Mouse (Mus musculus) neural tube, embryonic 11.5 days (tissue): ENCODE results near the gene Hist1h2bq. TPM values are rescaled to one million over a fixed set of nuclear protein-coding genes. Genes with fewer than 3 reads are reported as not detected.
"Not testable (repeated sequence)": the region's sequence is repeated elsewhere in the genome, so short reads cannot be mapped to it uniquely, and the experiment has no call there.

Experiments
- ATAC-seq: fragments of 200-750 bp; cut with Nextera tagmentation; 2 replicates; pipeline ENCODE4 v1.8.0; 2017; ENCODE audit warnings: moderate number of reproducible peaks, mild to moderate bottlenecking, moderate TSS enrichment, moderate library complexity; ENCODE audit not compliant: insufficient read depth, low FRiP score, low TSS enrichment
- DNase-seq: peaks from one replicate; pipeline ENCODE4 v3.0.0-alpha.2; 2015; ENCODE audit warnings: low spot score
- H3K27ac ChIP-seq: fragments of 300-500 bp; sonication (generic); 2 replicates; pipeline ENCODE4 v1.5.1; 2014; ENCODE audit warnings: low read depth, mild to moderate bottlenecking, low read length
- H3K27me3 ChIP-seq: fragments of 300-500 bp; sonication (generic); 2 replicates; pipeline ENCODE4 v1.6.1; 2014; ENCODE audit warnings: mild to moderate bottlenecking, low read length, mixed read lengths; ENCODE audit not compliant: control insufficient read depth, insufficient read depth
- H3K36me3 ChIP-seq: fragments of 300-500 bp; sonication (generic); 2 replicates; pipeline ENCODE4 v1.6.1; 2014; ENCODE audit warnings: mild to moderate bottlenecking, low read length, moderate library complexity, mixed read lengths; ENCODE audit not compliant: control insufficient read depth, insufficient read depth
- H3K4me1 ChIP-seq: fragments of 300-500 bp; sonication (generic); 2 replicates; pipeline ENCODE4 v1.6.1; 2014; ENCODE audit warnings: low read length, mixed read lengths; ENCODE audit not compliant: control insufficient read depth, insufficient read depth
- H3K4me2 ChIP-seq: fragments of 300-500 bp; sonication (generic); 2 replicates; pipeline ENCODE4 v1.6.1; 2014; ENCODE audit warnings: low read depth, mild to moderate bottlenecking, moderate library complexity
- H3K4me3 ChIP-seq: fragments of 300-500 bp; sonication (generic); 2 replicates; pipeline ENCODE4 v1.5.1; 2014; ENCODE audit warnings: low read depth, low read length
- H3K9ac ChIP-seq: fragments of 300-500 bp; sonication (generic); 2 replicates; pipeline ENCODE4 v1.6.1; 2014; ENCODE audit warnings: mild to moderate bottlenecking, low read length
- H3K9me3 ChIP-seq: fragments of 300-500 bp; sonication (generic); 2 replicates; pipeline ENCODE4 v1.6.1; 2016; ENCODE audit warnings: low read length; ENCODE audit not compliant: control insufficient read depth
- WGBS: fragments of 180-500 bp; shearing (Covaris S2); extraction: QIAGEN DNeasy Blood & Tissue Kit; methylation state at CpG from one replicate; pipeline ENCODE4 v1.1.7; 2014; 5-methylcytosine and 5-hydroxymethylcytosine counted together
- polyA plus RNA-seq: library from polyadenylated mRNA; unstranded; fragments of >200 nt; fragmentation: Nextera tagmentation; extraction: Ambion mirVana; gene quantifications from 2 replicates; pipeline ENCODE4 v1.2.1, GENCODE M21; 2014

Hist1h2bq gene
- polyA plus RNA-seq, 1 experiment from 2014 or later: 20.3 TPM

GRCm38 (mm10) chr13:21797163-21797562, 12.8 kb downstream of the Hist1h2bq start:
- H3K36me3 ChIP-seq, H3K9ac ChIP-seq, H3K4me3 ChIP-seq, H3K4me1 ChIP-seq, DNase-seq, H3K9me3 ChIP-seq, H3K27ac ChIP-seq, ATAC-seq, H3K4me2 ChIP-seq, H3K27me3 ChIP-seq: not testable (repeated sequence)

GRCm38 (mm10) chr13:21795584-21795983, 14.4 kb downstream of the Hist1h2bq start:
- H3K4me3 ChIP-seq: no peak overlapping the region
- no peak overlapping the region for H3K27ac ChIP-seq
- H3K9ac ChIP-seq: no peak overlapping the region
- H3K4me1 ChIP-seq: peaks cover 5% of the 10 kb centered on the region; the same call in 1 of the 2 replicates
- H3K9me3 ChIP-seq: no peaks in the 10 kb centered on the region
- H3K4me2 ChIP-seq: no peak overlapping the region
- H3K36me3 ChIP-seq: no peaks in the 10 kb centered on the region
- peak; percentile 4 for DNase-seq
- H3K27me3 ChIP-seq: no peaks in the 10 kb centered on the region
- ATAC-seq: no peak
- WGBS: 93% methylated on average over 7 of the region's 7 CpGs

DNA sequence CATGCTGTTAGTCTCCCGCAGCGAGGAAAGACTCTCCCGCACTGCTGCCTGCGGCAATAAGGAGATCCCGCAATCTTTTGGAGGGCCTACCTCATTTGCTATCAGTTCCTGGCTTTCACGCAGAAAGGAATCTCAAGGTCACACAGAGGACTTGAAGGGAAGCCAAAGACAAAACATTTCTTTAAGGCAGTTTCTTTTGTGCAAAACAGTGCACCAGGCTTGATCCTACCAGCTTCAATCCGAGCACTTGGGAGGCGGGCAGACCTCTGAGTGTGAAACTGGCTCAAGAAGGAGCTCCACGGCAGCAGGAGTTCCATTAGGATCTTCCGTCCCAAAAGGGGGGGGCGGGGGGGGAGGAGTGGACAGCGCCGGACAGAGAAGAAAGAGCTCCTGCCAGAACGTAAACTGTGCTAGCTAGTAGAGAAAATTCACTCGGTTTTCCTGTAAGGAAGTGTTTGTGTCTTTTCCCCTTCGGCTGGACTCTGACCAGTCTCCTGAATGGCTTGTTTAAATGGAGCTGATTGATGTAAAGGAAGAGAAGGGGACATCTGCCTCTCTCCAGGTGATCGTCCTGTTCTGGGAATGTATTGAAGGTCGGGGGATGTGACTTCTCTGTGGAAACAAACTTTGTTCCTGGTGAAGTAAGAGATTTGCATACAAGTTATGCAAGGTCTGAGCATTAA, 19.3 kb downstream of the Hist1h2bq start:
- 5% methylated on average over 18 of the region's 18 CpGs for WGBS
- no peak for ATAC-seq
- peak overlapping the region; percentile 25 for H3K4me2 ChIP-seq
- no peak overlapping the region for H3K27ac ChIP-seq
- no peaks in the 10 kb centered on the region for H3K27me3 ChIP-seq
- H3K4me1 ChIP-seq: peaks cover 9% of the 10 kb centered on the region; the same call in 1 of the 2 replicates
- peak; percentile 19 for DNase-seq
- no peaks in the 10 kb centered on the region for H3K36me3 ChIP-seq
- no peak overlapping the region for H3K4me3 ChIP-seq
- no peaks in the 10 kb centered on the region for H3K9me3 ChIP-seq
- peak overlapping the region; percentile 11 for H3K9ac ChIP-seq

GRCm38 (mm10) chr13:21789925-21790324, 20.1 kb downstream of the Hist1h2bq start:
- Histone ChIP-seq H3K9me3 (no peaks in the 10 kb centered on the region), H3K27ac (no peak overlapping the region), H3K4me2 (no peak overlapping the region), H3K4me3 (no peak overlapping the region), H3K36me3 (no peaks in the 10 kb centered on the region), H3K27me3 (no peaks in the 10 kb centered on the region), H3K9ac (no peak overlapping the region), H3K4me1 (peaks cover 9% of the 10 kb centered on the region; the same call in 1 of the 2 replicates)
- ATAC-seq (no peak), DNase-seq (no peak)
- 63% methylated on average over 6 of the region's 6 CpGs for WGBS

DNA sequence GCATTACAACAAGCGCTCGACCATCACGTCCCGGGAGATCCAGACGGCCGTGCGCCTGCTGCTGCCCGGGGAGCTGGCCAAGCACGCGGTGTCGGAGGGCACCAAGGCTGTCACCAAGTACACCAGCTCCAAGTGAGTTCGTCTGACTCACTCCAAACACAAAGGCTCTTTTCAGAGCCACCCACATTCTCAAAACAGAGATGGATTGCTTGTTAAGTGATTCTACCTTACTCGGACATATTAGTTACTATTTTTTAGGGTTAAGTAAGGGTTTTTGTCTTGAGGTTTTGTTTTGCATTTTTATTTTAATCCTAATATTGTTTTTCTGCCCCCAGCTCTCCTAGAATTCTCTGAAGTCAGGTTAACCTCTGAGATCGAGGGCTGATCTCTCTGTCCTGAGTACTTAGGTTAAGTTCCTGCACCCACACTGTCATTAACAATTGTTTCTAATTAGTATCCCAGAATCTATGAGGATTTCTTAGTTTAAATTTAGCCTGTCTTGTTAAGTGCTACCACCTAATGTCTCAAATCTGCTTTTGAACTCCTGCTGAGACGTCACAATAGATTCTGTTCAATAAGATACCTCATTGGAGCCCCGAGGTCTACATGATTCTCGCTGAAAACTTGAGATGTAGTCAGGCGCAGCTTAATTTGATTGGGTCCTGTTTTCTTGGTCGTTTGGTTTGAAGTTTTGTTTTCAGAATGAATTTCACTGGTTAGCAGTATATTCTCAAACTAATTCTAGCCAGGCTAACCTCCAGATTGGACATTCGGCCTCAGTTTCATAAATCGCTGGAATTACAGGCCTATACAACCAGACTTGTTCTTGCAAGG, 22.0 kb downstream of the Hist1h2bq start:
- peak overlapping the region; percentile 78 for H3K27ac ChIP-seq
- WGBS: 16% methylated on average over 14 of the region's 21 CpGs
- ATAC-seq: peak; percentile 21

DNA sequence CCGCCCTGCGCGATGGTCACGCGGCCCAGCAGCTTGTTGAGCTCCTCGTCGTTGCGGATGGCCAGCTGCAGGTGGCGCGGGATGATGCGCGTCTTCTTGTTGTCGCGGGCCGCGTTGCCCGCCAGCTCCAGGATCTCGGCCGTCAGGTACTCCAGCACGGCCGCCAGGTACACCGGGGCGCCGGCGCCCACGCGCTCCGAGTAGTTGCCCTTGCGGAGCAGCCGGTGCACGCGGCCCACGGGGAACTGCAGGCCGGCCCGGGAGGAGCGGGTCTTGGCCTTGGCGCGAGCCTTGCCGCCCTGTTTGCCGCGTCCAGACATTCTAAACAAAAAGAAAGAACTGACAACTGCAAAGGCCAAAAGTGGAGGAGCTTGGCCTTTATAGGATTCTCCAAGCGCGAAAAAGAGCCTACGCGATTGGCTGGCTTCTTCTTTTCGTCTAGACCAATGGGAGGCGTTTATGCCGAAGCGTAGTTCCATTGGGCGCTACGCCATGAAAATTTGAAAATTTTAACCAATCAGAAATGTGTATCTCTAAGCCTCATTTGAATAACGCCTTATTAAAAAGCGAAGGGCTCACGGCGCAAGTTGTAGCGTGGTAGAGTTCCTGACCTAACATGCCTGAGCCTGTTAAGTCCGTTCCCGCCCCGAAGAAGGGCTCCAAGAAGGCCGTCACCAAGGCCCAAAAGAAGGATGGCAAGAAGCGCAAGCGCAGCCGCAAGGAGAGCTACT, 22.9 kb downstream of the Hist1h2bq start, which contains the start of the genes Hist1h2an and Hist1h2bp:
Gene Hist1h2an, minus strand, starts transcription at position 320 of the 731 bp plus-strand sequence.
Gene Hist1h2bp, plus strand, starts transcription at position 563 of the 731 bp plus-strand sequence.
- Histone ChIP-seq H3K4me2 (peak within 1 kb of the TSS; percentile 43), H3K27ac (peak within 1 kb of the TSS; percentile 81), H3K4me1 (peaks cover 18% of the 10 kb centered on the region; the same call in 1 of the 2 replicates), H3K9ac (peak within 1 kb of the TSS; percentile 57), H3K4me3 (peak within 1 kb of the TSS; percentile 25)
- not testable (repeated sequence) for H3K27me3 ChIP-seq, H3K9me3 ChIP-seq, H3K36me3 ChIP-seq
- ATAC-seq (peak; percentile 94), DNase-seq (peak; percentile 87)
- WGBS: 0% methylated on average over 36 of the region's 63 CpGs

More for the DNA sequence above, 22.0 kb downstream of the Hist1h2bq start:
- H3K4me3 ChIP-seq: 0 out of 2 replicates have a peak overlapping the region, but pooled peaks have one; percentile 10
- peaks cover 18% of the 10 kb centered on the region; the same call in 1 of the 2 replicates for H3K4me1 ChIP-seq
- H3K9me3 ChIP-seq: no peaks in the 10 kb centered on the region
- DNase-seq: peak; percentile 21
- H3K9ac ChIP-seq: peak overlapping the region; percentile 54
- no peaks in the 10 kb centered on the region for H3K27me3 ChIP-seq
- H3K36me3 ChIP-seq: no peaks in the 10 kb centered on the region
- H3K4me2 ChIP-seq: peak overlapping the region; percentile 40

DNA sequence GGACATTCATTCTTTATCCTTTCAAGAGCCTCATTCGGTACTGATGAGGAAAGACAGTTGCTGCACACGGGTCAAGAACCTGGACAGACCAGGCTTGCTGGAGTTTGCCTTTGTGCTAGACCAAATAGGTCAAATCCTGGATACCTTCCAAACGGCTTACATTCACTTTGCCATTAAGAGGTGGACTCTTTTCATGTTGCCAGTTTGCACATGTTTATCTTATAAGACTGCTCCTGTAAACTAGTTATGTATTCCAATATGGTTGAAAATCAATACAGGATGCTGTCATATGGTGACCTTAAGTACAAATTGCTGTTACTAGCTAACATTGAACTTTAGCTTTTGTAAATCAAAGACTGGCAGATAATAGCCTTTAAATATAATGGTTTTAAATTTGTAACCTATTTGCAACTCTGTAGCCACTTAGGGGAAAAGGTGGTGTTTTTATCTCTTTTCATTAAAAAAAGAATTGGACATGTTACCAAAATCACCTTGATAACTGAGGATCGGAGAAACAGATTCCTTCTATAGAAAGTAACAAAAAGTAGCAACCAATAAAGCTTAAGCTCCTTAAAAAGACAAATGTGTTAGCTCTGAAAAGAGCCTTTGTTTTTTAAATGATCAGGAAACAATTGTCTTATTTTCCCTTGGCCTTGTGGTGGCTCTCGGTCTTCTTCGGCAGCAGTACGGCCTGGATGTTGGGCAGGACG, 23.7 kb downstream of the Hist1h2bq start:
- H3K4me2 ChIP-seq: peak overlapping the region; percentile 43
- H3K4me1 ChIP-seq: peaks cover 18% of the 10 kb centered on the region; the same call in 1 of the 2 replicates
- no peak for ATAC-seq

DNA sequence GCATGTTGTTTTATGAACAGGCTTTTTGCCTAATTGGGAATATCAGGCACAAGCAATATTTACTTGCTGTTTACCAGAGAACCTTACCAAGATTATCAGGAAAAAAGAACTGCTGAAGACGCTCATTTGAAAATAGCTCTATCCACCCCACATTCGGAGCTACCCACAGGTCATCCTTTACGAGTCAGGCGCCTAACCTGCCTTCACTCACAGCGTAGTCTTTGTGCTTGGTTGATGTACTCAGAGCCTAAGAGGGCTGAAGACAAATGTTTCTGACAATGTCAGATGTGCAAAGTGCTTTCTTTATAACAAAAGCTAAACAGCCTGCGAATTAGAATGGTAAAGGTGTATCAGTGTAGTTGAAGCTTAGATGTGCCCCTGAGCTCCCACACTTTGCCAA, 25.7 kb downstream of the Hist1h2bq start:
- Histone ChIP-seq H3K9me3 (no peaks in the 10 kb centered on the region), H3K4me2 (peak overlapping the region; percentile 50), H3K36me3 (no peaks in the 10 kb centered on the region), H3K4me3 (no peak overlapping the region), H3K4me1 (peaks cover 13% of the 10 kb centered on the region; the same call in 1 of the 2 replicates), H3K27me3 (no peaks in the 10 kb centered on the region), H3K9ac (peak overlapping the region; percentile 55), H3K27ac (peak overlapping the region; percentile 87)
- 16% methylated on average over 6 of the region's 6 CpGs for WGBS
- DNase-seq (no peak), ATAC-seq (no peak)

More for the DNA sequence above, 23.7 kb downstream of the Hist1h2bq start:
- Histone ChIP-seq H3K4me3 (peak overlapping the region; percentile 25), H3K9me3 (no peaks in the 10 kb centered on the region), H3K36me3 (no peaks in the 10 kb centered on the region), H3K27me3 (no peaks in the 10 kb centered on the region), H3K9ac (peak overlapping the region; percentile 57), H3K27ac (peak overlapping the region; percentile 81)
- WGBS: 4% methylated on average over 8 of the region's 8 CpGs
- peak; percentile 42 for DNase-seq
